Mouse (Mus musculus): ENCODE measurements at regions not wholly inside any gene's neighbourhood (a gene's known extent, or its start where the extent isn't known, plus 50 kb on each side); places are given as distances from the start of the nearest gene placed in this dataset.

- Histone ChIP-seq H3K27ac (ENCODE audit: low read depth, low read length) (no peak overlapping the region; the same call in 1 of the 2 replicates), H3K9me3 (ENCODE audit: control insufficient read depth) (no peaks in the 10 kb centered on the region), H3K4me2 (replicated peaks; ENCODE audit: low read depth) (peak overlapping the region; percentile 41), H3K4me1 (replicated peaks; ENCODE audit: control insufficient read depth, insufficient read depth, low read length) (no peaks in the 10 kb centered on the region), H3K9ac (ENCODE audit: low read depth, low read length) (no peak overlapping the region), H3K36me3 (ENCODE audit: control insufficient read depth, insufficient read depth) (no peaks in the 10 kb centered on the region), H3K27me3 (replicated peaks; ENCODE audit: control insufficient read depth, insufficient read depth, low read length) (no peaks in the 10 kb centered on the region), H3K4me3 (ENCODE audit: low read depth, low read length) (no peak overlapping the region)
- no peak for ATAC-seq
- 45% methylated on average over 6 of the region's 6 CpGs for WGBS
- no peak for TF ChIP-seq CTCF (IDR thresholded peaks at IDR 0.05; ENCODE audit: low read depth)
Measured at GRCm38 (mm10) chr1:28328539-28328938, 451.5 kb downstream of the Gm597 start.

- Histone ChIP-seq H3K4me1 (replicated peaks; ENCODE audit: control insufficient read depth, insufficient read depth, low read length) (no peaks in the 10 kb centered on the region), H3K9me3 (ENCODE audit: control insufficient read depth) (no peaks in the 10 kb centered on the region), H3K27ac (ENCODE audit: low read depth, low read length) (no peak overlapping the region), H3K4me2 (replicated peaks; ENCODE audit: low read depth) (no peak overlapping the region), H3K4me3 (ENCODE audit: low read depth, low read length) (no peak overlapping the region), H3K9ac (ENCODE audit: low read depth, low read length) (no peak overlapping the region), H3K36me3 (ENCODE audit: control insufficient read depth, insufficient read depth) (no peaks in the 10 kb centered on the region), H3K27me3 (replicated peaks; ENCODE audit: control insufficient read depth, insufficient read depth, low read length) (no peaks in the 10 kb centered on the region)
- TF ChIP-seq CTCF (IDR thresholded peaks at IDR 0.05; ENCODE audit: low read depth) = no peak
- WGBS = 55% methylated on average over 3 of the region's 3 CpGs
- ATAC-seq = no peak
Measured at GRCm38 (mm10) chr1:28324141-28324540, 455.9 kb downstream of the Gm597 start.
